Mouse (Mus musculus) cerebellum, adult (tissue): ENCODE measurements around the gene Patj.
"Not testable (repeated sequence)": the region's sequence is repeated elsewhere in the genome, so short reads cannot be mapped to it uniquely, and the experiment has no call there.

Source experiments
- ATAC-seq: cut with Nextera tagmentation; 2 replicates; pipeline ENCODE4 v1.9.2; 2017; ENCODE audit warnings: mild to moderate bottlenecking, moderate library complexity, mixed read lengths; ENCODE audit not compliant: insufficient number of reproducible peaks, low FRiP score, low TSS enrichment

The Patj gene

GRCm38 (mm10) chr4:98710891-98711290 lies 315.3 kb downstream of the Patj start:
- ATAC-seq: no peak

- no peak for ATAC-seq
Observed at GRCm38 (mm10) chr4:98717735-98718546, 322.4 kb downstream of the Patj start.

- no peak for ATAC-seq
Observed at GRCm38 (mm10) chr4:98718547-98718917, 322.9 kb downstream of the Patj start.

GRCm38 (mm10) chr4:98722454-98722853 lies 326.9 kb downstream of the Patj start:
- peak; percentile 73 for ATAC-seq

GRCm38 (mm10) chr4:98724682-98725081 lies 329.1 kb downstream of the Patj start:
- ATAC-seq: not testable (repeated sequence)

- ATAC-seq: no peak
Observed at GRCm38 (mm10) chr4:98725439-98725838, 329.9 kb downstream of the Patj start.

- no peak for ATAC-seq
Observed at GRCm38 (mm10) chr4:98726590-98727237, 331.1 kb downstream of the Patj start, which contains the start of gene L1td1. Gene L1td1 (plus strand): TSS chr4:98726734.

- ATAC-seq: no peak
Observed at GRCm38 (mm10) chr4:98727295-98727958, 331.8 kb downstream of the Patj start.

GRCm38 (mm10) chr4:98727959-98728347 lies 332.4 kb downstream of the Patj start:
- ATAC-seq: no peak

- no peak for ATAC-seq
Observed at GRCm38 (mm10) chr4:98728716-98729115, 333.1 kb downstream of the Patj start.

GRCm38 (mm10) chr4:98733660-98734059 lies 338.1 kb downstream of the Patj start:
- ATAC-seq: no peak

GRCm38 (mm10) chr4:98739753-98740152 lies 344.2 kb downstream of the Patj start:
- ATAC-seq: no peak

GRCm38 (mm10) chr4:98743209-98743905 lies 347.8 kb downstream of the Patj start:
- no peak for ATAC-seq

GRCm38 (mm10) chr4:98743906-98744210 lies 348.3 kb downstream of the Patj start:
- ATAC-seq: no peak

GRCm38 (mm10) chr4:98754456-98754855 lies 358.9 kb downstream of the Patj start:
- peak; percentile 39; the same call in 1 of the 2 replicates for ATAC-seq

GRCm38 (mm10) chr4:98756141-98756540 lies 360.6 kb downstream of the Patj start:
- ATAC-seq: no peak

GRCm38 (mm10) chr4:98758012-98758821 lies 362.6 kb downstream of the Patj start:
- 0 out of 2 replicates have a peak, but pooled peaks have one; percentile 28 for ATAC-seq

- ATAC-seq: no peak
Observed at GRCm38 (mm10) chr4:98758872-98759518, 363.4 kb downstream of the Patj start.
